Mouse (Mus musculus): ENCODE results near the gene Pih1d1.
A peak's percentile ranks its signal among the peaks of the same experiment; 100 is the strongest.
"Not testable (repeated sequence)": the region's sequence is repeated elsewhere in the genome, so short reads cannot be mapped to it uniquely, and the experiment has no call there.

The Pih1d1 gene

GRCm38 (mm10) chr7:45148534-45149098, 5.5 kb upstream of the Pih1d1 start:
- no peak for DNase-seq (ENCODE audit: low spot score)

- no peak for DNase-seq (ENCODE audit: low spot score)
These were observed 4.6 kb upstream of the Pih1d1 start for GRCm38 (mm10) chr7:45149545-45149944.

GRCm38 (mm10) chr7:45150321-45150720, 3.8 kb upstream of the Pih1d1 start:
- DNase-seq (ENCODE audit: low spot score), result no peak

- peak; percentile 33 for DNase-seq (ENCODE audit: low spot score)
These were observed 2.8 kb upstream of the Pih1d1 start for GRCm38 (mm10) chr7:45151303-45151702.

GRCm38 (mm10) chr7:45153052-45153451, 1.1 kb upstream of the Pih1d1 start:
- DNase-seq (ENCODE audit: low spot score), result not testable (repeated sequence)

GRCm38 (mm10) chr7:45153586-45153985, 517 bp upstream of the Pih1d1 start:
- no peak for DNase-seq (ENCODE audit: low spot score)

GRCm38 (mm10) chr7:45154993-45155514, 951 bp downstream of the Pih1d1 start:
- DNase-seq (ENCODE audit: low spot score), result peak; percentile 25

- DNase-seq (ENCODE audit: low spot score), result no peak
These were observed 1.5 kb downstream of the Pih1d1 start for GRCm38 (mm10) chr7:45155590-45155989.

GRCm38 (mm10) chr7:45156206-45156605, 2.1 kb downstream of the Pih1d1 start:
- no peak for DNase-seq (ENCODE audit: low spot score)

GRCm38 (mm10) chr7:45157459-45157858, 3.4 kb downstream of the Pih1d1 start:
- DNase-seq (ENCODE audit: low spot score), result no peak

- no peak for DNase-seq (ENCODE audit: low spot score)
These were observed 4.9 kb downstream of the Pih1d1 start for GRCm38 (mm10) chr7:45158991-45159390.

GRCm38 (mm10) chr7:45160316-45160800, 6.3 kb downstream of the Pih1d1 start:
- DNase-seq (ENCODE audit: low spot score), result no peak

GRCm38 (mm10) chr7:45160866-45161265, 6.8 kb downstream of the Pih1d1 start:
- no peak for DNase-seq (ENCODE audit: low spot score)

- DNase-seq (ENCODE audit: low spot score), result peak; percentile 87
These were observed 7.7 kb downstream of the Pih1d1 start for GRCm38 (mm10) chr7:45161612-45162473.

GRCm38 (mm10) chr7:45162551-45162950, 8.4 kb downstream of the Pih1d1 start:
- DNase-seq (ENCODE audit: low spot score), result no peak

GRCm38 (mm10) chr7:45162996-45163615, 9.0 kb downstream of the Pih1d1 start:
- DNase-seq (ENCODE audit: low spot score), result no peak

GRCm38 (mm10) chr7:45163735-45164490, 9.8 kb downstream of the Pih1d1 start, which contains the start of gene Slc17a7:
Slc17a7 (plus strand) TSS chr7:45163949.
- no peak for DNase-seq (ENCODE audit: low spot score)

GRCm38 (mm10) chr7:45164833-45165232, 10.7 kb downstream of the Pih1d1 start:
- DNase-seq (ENCODE audit: low spot score), result no peak

GRCm38 (mm10) chr7:45165701-45166100, 11.6 kb downstream of the Pih1d1 start:
- no peak for DNase-seq (ENCODE audit: low spot score)

- DNase-seq (ENCODE audit: low spot score), result no peak
These were observed 12.9 kb downstream of the Pih1d1 start for GRCm38 (mm10) chr7:45166950-45167401.

- no peak for DNase-seq (ENCODE audit: low spot score)
These were observed 13.8 kb downstream of the Pih1d1 start for GRCm38 (mm10) chr7:45167761-45168445.

Data from ovary, postnatal 10 days (tissue).